Mouse (Mus musculus) heart, adult 2 months (tissue): Measurements from ENCODE around the gene Naa50. TPM values are rescaled to one million over a fixed set of nuclear protein-coding genes. Genes with fewer than 3 reads are reported as not detected.

Source experiments
- DNase-seq, 2 experiments: peaks; one replicate each; pipeline ENCODE4 v3.0.0; 2021
- H3K27ac ChIP-seq: fragments of 200-600 bp; 2 replicates; pipeline ENCODE4 v1.8.1; 2022
- H3K27me3 ChIP-seq: fragments of 200-500 bp; 2 replicates; pipeline ENCODE4 v1.6.1; 2012; ENCODE audit warnings: mild to moderate bottlenecking, low read length, inconsistent platforms, mixed read lengths; ENCODE audit not compliant: control insufficient read depth, insufficient read depth
- H3K36me3 ChIP-seq: fragments of 200-500 bp; 2 replicates; pipeline ENCODE4 v1.6.1; 2012; ENCODE audit warnings: low read length, inconsistent platforms; ENCODE audit not compliant: control insufficient read depth, insufficient read depth
- H3K4me1 ChIP-seq: fragments of 200-500 bp; 2 replicates; pipeline ENCODE4 v1.6.1; 2011; ENCODE audit warnings: low read length; ENCODE audit not compliant: control insufficient read depth, insufficient read depth
- H3K4me3 ChIP-seq: fragments of 200-600 bp; 2 replicates; pipeline ENCODE4 v1.8.1; 2022
- H3K79me2 ChIP-seq: fragments of 200-500 bp; replicated peaks from 2 replicates; pipeline ENCODE4 v1.6.1; 2012; ENCODE audit warnings: mild to moderate bottlenecking, inconsistent platforms, low read length, moderate library complexity, mixed read lengths; ENCODE audit not compliant: control insufficient read depth, insufficient read depth
- H3K9ac ChIP-seq: fragments of 200-500 bp; 2 replicates; pipeline ENCODE4 v1.6.1; 2012; ENCODE audit warnings: low read depth, mild to moderate bottlenecking, control low read depth, inconsistent platforms, low read length, mixed read lengths
- CTCF ChIP-seq: fragments of 200-600 bp; IDR thresholded peaks from 2 replicates; pipeline ENCODE4 v1.8.1; 2022; ENCODE audit warnings: antibody characterized with exemption, mild to moderate bottlenecking, moderate library complexity
- EP300 ChIP-seq: fragments of 200-500 bp; IDR thresholded peaks from 2 replicates; pipeline ENCODE4 v1.6.1; 2011; ENCODE audit warnings: low read depth, low read length, control low read depth; ENCODE audit not compliant: insufficient read depth
- POLR2A ChIP-seq: fragments of 200-500 bp; IDR thresholded peaks from 2 replicates; pipeline ENCODE4 v1.6.1; 2011; ENCODE audit warnings: mild to moderate bottlenecking, low read depth, low read length, control low read depth; ENCODE audit not compliant: insufficient read depth
- WGBS: fragments of 180-500 bp; shearing (Covaris S2); methylation state at CpG from one replicate; pipeline ENCODE4 v1.1.7; 2018; 5-methylcytosine and 5-hydroxymethylcytosine counted together
- intact Hi-C: fragments of 180-260 bp; cut with DNase I; formaldehyde crosslinking; loops from one replicate; pipeline ENCODE4 v1.15.1; 2025
- polyA plus RNA-seq: library from polyadenylated mRNA; depleted of rRNA; stranded (reverse); fragments of >200 nt; gene quantifications from 2 replicates; pipeline ENCODE4 v1.2.3, GENCODE M21; 2012
- total RNA-seq, 2 experiments: library from RNA; stranded (reverse); gene quantifications; 2 replicates each; pipeline ENCODE4 v1.2.3; 2021

The Naa50 gene
- total and polyA plus RNA-seq, 3 experiments: 6.6 to 62.1 (median 57.6) TPM

DNA sequence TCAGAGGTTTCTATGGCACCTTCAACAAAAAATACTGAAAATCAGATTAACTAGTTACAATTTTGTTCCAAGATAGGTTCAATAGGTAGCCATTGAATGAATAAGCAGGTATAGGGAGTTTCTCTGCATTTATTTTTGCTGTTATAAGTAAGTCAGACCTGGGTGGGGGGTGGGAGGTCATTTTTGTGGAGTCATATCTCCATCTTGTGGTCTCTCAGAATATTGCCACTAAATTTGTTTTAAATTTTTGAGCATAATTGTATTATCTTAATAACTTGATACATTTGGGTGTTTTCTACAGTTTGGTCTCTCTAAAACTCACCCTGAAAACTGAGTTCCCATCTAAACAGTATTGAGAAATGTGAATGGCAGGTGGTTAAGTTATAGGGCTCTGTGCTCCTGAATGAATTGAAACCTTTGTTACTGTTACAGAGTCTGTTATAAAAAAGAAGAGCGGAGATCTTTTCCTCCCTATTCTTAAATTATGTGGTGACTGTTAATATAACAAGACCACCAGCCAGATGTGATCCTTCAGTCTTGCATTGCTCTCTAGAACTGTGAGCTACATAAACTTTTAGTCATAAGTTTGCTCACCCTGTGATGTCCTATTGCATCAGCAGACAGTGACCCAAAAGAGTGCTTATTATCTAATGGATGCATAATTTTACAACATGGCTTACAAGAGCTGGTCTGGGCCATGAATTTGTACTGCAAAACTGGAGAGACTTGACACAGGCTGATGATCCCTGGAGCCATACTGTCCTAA is 9.6 kb downstream of the Naa50 start:
- Histone ChIP-seq H3K4me1 (peaks cover 1% of the 10 kb centered on the region), H3K4me3 (no peak overlapping the region), H3K27me3 (no peaks in the 10 kb centered on the region), H3K79me2 (no peaks in the 10 kb centered on the region), H3K9ac (no peak overlapping the region), H3K36me3 (no peaks in the 10 kb centered on the region), H3K27ac (no peak overlapping the region)
- intact Hi-C loops: loop anchor here (10.0 kb wide), 1 partner anchor 216 kb away; no protein-coding TSS in a partner anchor
- TF ChIP-seq CTCF (peak; percentile 70), EP300 (no peak)
- 91% methylated on average over 1 of the region's 1 CpGs for WGBS
- DNase-seq: no peak

DNA sequence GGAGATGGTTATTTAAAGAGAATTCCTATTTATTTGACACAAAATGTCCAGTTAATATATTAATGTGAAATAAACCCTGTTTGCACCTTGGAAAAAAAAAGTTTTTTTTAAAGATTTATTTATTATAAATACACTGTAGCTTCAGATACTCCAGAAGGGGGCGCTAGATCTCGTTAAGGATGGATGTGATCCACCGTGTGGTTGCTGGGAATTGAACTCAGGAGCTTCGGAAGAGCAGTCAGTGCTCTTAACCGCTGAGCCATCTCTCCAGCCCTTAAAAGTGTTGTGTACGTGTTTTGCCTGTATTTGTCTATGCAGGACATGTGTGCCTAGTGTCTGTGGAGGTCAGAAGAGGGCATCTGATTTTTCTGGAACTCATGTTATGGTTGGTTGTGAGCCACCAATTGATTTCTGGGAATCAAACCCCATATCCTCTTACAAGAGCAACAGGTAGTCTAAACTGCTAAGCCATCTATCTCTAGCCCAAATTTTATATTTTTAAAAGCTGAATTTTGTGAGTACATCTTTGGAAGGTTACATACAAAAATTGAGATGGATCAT is 14.9 kb downstream of the Naa50 start:
- Histone ChIP-seq H3K36me3 (no peaks in the 10 kb centered on the region), H3K79me2 (no peaks in the 10 kb centered on the region), H3K4me3 (no peak overlapping the region), H3K27me3 (no peaks in the 10 kb centered on the region), H3K27ac (no peak overlapping the region), H3K4me1 (peaks cover 1% of the 10 kb centered on the region), H3K9ac (no peak overlapping the region)
- 63% methylated on average over 6 of the region's 6 CpGs for WGBS
- TF ChIP-seq CTCF (peak; percentile 43), EP300 (no peak), POLR2A (no peak)
- no peak for DNase-seq
- intact Hi-C loops: no loop called here

DNA sequence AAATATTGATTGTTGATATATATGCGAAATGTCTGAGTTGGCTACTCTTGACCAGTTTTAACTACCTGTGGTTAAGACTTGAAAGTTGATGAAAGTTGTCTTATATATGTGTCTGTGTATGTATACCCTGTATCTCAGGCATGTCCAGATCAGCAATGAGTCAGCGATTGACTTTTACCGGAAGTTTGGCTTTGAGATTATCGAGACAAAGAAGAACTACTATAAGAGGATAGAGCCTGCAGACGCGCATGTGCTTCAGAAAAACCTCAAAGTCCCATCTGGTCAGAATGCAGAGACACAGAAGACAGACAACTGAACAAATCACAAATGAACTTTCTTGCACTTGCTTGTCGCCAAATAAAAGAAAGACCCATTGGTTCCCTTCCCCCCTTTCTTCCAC is 19.7 kb downstream of the Naa50 start:
- Histone ChIP-seq H3K4me1 (no peaks in the 10 kb centered on the region), H3K36me3 (no peaks in the 10 kb centered on the region)

DNA sequence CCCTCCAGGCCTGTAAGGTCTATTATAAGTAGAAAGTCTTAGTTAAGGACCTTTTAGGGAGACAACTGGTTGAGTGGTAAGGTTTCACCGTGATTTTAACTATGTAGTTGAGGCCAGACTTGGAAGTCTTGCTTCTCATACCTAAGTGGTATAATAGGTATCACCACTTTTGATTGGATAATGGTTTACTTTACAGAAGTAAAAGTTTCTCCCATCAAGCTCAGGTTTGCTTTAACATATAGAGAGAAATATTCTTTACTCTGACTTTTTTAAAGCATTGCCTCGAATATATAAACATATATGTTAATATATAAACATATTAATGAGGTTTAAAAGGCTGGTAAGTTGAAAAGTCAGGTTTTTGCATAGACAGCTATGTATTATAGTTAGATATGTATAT is 24.2 kb downstream of the Naa50 start:
- H3K4me3 ChIP-seq: no peak overlapping the region
- no peak overlapping the region for H3K27ac ChIP-seq
- WGBS: 92% methylated on average over 2 of the region's 2 CpGs
- no peaks in the 10 kb centered on the region for H3K36me3 ChIP-seq
- no peak for DNase-seq
- no peaks in the 10 kb centered on the region for H3K27me3 ChIP-seq
- no peak for TF ChIP-seq EP300
- TF ChIP-seq CTCF: no peak
- no peak for TF ChIP-seq POLR2A
- no peaks in the 10 kb centered on the region; the same call in 1 of the 2 replicates for H3K79me2 ChIP-seq
- intact Hi-C loops: no loop called here
- H3K4me1 ChIP-seq: no peaks in the 10 kb centered on the region
- H3K9ac ChIP-seq: no peak overlapping the region

More for the DNA sequence above, 19.7 kb downstream of the Naa50 start:
- intact Hi-C loops: no loop called here
- H3K79me2 ChIP-seq: no peaks in the 10 kb centered on the region
- 75% methylated on average over 7 of the region's 7 CpGs for WGBS
- TF ChIP-seq EP300 (no peak), CTCF (no peak)
- no peak overlapping the region for H3K27ac ChIP-seq
- H3K27me3 ChIP-seq: no peaks in the 10 kb centered on the region
- no peak overlapping the region for H3K4me3 ChIP-seq
- no peak overlapping the region for H3K9ac ChIP-seq
- no peak for DNase-seq

DNA sequence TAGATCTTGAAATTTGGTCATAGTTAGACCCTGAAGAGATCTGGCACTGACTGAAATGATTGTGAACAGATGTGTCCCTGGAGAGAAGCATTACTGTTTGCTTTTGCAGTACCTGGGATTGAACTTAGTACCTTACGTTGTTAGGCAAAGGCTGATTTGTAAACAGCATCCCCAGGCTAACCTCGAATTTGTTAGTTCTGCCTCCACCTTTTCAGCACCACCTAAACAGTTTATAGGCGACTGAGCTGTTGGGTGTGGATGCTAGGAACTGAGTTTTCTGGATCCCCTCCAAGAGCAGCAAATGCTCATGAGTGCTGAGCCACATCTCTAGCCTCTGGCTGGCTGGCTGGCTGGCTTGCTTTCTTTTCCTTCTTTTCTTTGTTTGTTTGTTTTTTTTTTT is 25.6 kb downstream of the Naa50 start:
- H3K4me3 ChIP-seq: no peak overlapping the region
- H3K4me1 ChIP-seq: no peaks in the 10 kb centered on the region
- TF ChIP-seq POLR2A (no peak), EP300 (no peak), CTCF (no peak)
- 41% methylated on average over 3 of the region's 3 CpGs for WGBS
- H3K79me2 ChIP-seq: no peaks in the 10 kb centered on the region; the same call in 1 of the 2 replicates
- H3K9ac ChIP-seq: no peak overlapping the region
- DNase-seq: no peak
- H3K36me3 ChIP-seq: no peaks in the 10 kb centered on the region
- no peaks in the 10 kb centered on the region for H3K27me3 ChIP-seq
- no peak overlapping the region for H3K27ac ChIP-seq
- intact Hi-C loops: no loop called here

DNA sequence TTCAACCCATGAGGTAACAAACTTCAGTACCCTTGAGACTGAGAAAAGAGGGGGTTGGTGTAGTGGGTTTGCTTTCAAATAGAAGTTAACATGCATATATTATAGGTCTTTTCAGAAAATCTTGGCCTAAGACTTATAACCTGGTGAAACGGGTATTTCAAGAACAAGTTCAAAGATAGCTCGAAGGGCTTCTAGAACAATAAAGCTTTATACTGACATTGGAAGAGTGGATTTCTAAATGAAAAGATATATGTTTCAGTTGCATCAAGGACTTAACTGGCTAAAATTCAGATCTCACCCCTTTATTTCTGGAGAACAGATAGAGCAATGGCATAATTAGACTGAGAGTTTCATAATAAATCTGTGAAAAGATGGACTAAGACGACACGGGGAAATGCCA is 29.4 kb downstream of the Naa50 start:
- H3K4me1 ChIP-seq: no peaks in the 10 kb centered on the region
- 89% methylated on average over 4 of the region's 4 CpGs for whole genome bisulfite sequencing
- H3K9ac ChIP-seq: no peak overlapping the region
- H3K79me2 ChIP-seq: no peaks in the 10 kb centered on the region; the same call in 1 of the 2 replicates
- no peak overlapping the region for H3K27ac ChIP-seq
- no peaks in the 10 kb centered on the region for H3K36me3 ChIP-seq
- H3K27me3 ChIP-seq: no peaks in the 10 kb centered on the region
- no peak overlapping the region for H3K4me3 ChIP-seq
- intact Hi-C loops: no loop called here
- DNase-seq: no peak
- TF ChIP-seq EP300 (no peak), POLR2A (no peak), CTCF (no peak)
